Mouse (Mus musculus) forelimb bud, embryonic 11.5 days (tissue): ENCODE results near the gene Sez6l.
"Not testable (repeated sequence)": the region's sequence is repeated elsewhere in the genome, so short reads cannot be mapped to it uniquely, and the experiment has no call there.

ENCODE experiments used
- DNase-seq: peaks from one replicate; pipeline ENCODE4 v3.0.0-alpha.2; 2012; ENCODE audit warnings: low read depth, low spot score

Sez6l gene

GRCm38 (mm10) chr5:112433004-112433403 lies 144.0 kb downstream of the Sez6l start:
- DNase-seq = peak; percentile 64

- DNase-seq = no peak
These were observed 145.0 kb downstream of the Sez6l start for GRCm38 (mm10) chr5:112432033-112432432.

- DNase-seq = no peak
These were observed 145.7 kb downstream of the Sez6l start for GRCm38 (mm10) chr5:112431120-112431775.

- DNase-seq = peak; percentile 64
These were observed 148.0 kb downstream of the Sez6l start for GRCm38 (mm10) chr5:112428944-112429343.

GRCm38 (mm10) chr5:112427283-112427682 lies 149.7 kb downstream of the Sez6l start:
- peak; percentile 64 for DNase-seq

- no peak for DNase-seq
These were observed 150.3 kb downstream of the Sez6l start for GRCm38 (mm10) chr5:112426635-112427034.

- DNase-seq = peak; percentile 27
These were observed 157.4 kb downstream of the Sez6l start for GRCm38 (mm10) chr5:112419535-112419934.

GRCm38 (mm10) chr5:112418023-112418422 lies 159.0 kb downstream of the Sez6l start:
- DNase-seq = no peak

- DNase-seq = no peak
These were observed 160.3 kb downstream of the Sez6l start for GRCm38 (mm10) chr5:112416673-112417072.

GRCm38 (mm10) chr5:112412781-112413180 lies 164.2 kb downstream of the Sez6l start:
- DNase-seq = not testable (repeated sequence)

GRCm38 (mm10) chr5:112411514-112412335 lies 165.3 kb downstream of the Sez6l start:
- peak; percentile 71 for DNase-seq

- DNase-seq = no peak
These were observed 165.9 kb downstream of the Sez6l start for GRCm38 (mm10) chr5:112411072-112411471.

- no peak for DNase-seq
These were observed 167.7 kb downstream of the Sez6l start for GRCm38 (mm10) chr5:112409274-112409673.

- no peak for DNase-seq
These were observed 171.0 kb downstream of the Sez6l start for GRCm38 (mm10) chr5:112406017-112406416.

- DNase-seq = no peak
These were observed 174.5 kb downstream of the Sez6l start for GRCm38 (mm10) chr5:112402437-112402836.

GRCm38 (mm10) chr5:112399284-112399683 lies 177.7 kb downstream of the Sez6l start:
- no peak for DNase-seq

GRCm38 (mm10) chr5:112396066-112396465 lies 180.9 kb downstream of the Sez6l start:
- DNase-seq = no peak

- DNase-seq = peak; percentile 85
These were observed 182.1 kb downstream of the Sez6l start, which contains the start of gene Asphd2 for GRCm38 (mm10) chr5:112394779-112395443. Asphd2 (minus strand) TSS chr5:112394866.

- no peak for DNase-seq
These were observed 182.6 kb downstream of the Sez6l start for GRCm38 (mm10) chr5:112394415-112394763.

GRCm38 (mm10) chr5:112393741-112394414 lies 183.1 kb downstream of the Sez6l start:
- no peak for DNase-seq

GRCm38 (mm10) chr5:112391676-112392323 lies 185.2 kb downstream of the Sez6l start:
- DNase-seq = no peak
